Mouse (Mus musculus): Measurements from ENCODE around the gene Ctse.

GRCm38 (mm10) chr1:131690435-131690834 is 52.3 kb downstream of the Ctse start:
- no peak for TF ChIP-seq POLR2A (IDR thresholded peaks at IDR 0.05; ENCODE audit: borderline replicate concordance, insufficient read depth, low read length)
- no peak for TF ChIP-seq CTCF (IDR thresholded peaks at IDR 0.05; ENCODE audit: borderline replicate concordance, insufficient read depth, low read depth, low read length)
